Mouse (Mus musculus): ENCODE measurements around the gene Abca4.

DNA sequence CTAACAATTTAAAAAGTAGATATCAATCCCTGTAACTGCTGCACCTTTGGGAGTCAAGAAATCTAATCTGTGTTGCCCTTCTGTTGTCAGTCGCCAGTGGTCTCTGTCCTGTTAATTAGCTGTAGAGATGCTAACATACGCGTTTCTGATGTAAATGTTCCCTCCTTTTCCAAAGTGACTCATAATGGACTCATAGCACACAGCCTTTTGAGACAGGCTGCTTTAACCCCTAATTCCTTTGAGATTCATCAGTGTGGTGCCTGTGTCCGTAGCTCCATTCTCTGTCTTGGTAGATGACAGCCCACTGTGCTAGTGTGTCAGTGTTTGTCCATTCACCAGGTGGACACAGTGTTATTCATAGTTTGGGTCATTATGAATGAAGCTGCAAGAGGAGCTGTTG lies 49.1 kb upstream of the Abca4 start:
- TF ChIP-seq POLR2A (IDR thresholded peaks at IDR 0.05; ENCODE audit: low read depth, low read length): no peak
- TF ChIP-seq CTCF (IDR thresholded peaks at IDR 0.05; ENCODE audit: extremely low read depth, insufficient read depth, insufficient read length, insufficient replicate concordance): no peak

Measured in spleen, adult 2 months (tissue).